Mouse (Mus musculus): Measurements from ENCODE around the gene Arih2. TPM values are rescaled to one million over a fixed set of nuclear protein-coding genes. Genes with fewer than 3 reads are reported as not detected.

Gene Arih2
- polyA plus RNA-seq, 1 experiment from 2014 or later = 31.6 TPM

DNA sequence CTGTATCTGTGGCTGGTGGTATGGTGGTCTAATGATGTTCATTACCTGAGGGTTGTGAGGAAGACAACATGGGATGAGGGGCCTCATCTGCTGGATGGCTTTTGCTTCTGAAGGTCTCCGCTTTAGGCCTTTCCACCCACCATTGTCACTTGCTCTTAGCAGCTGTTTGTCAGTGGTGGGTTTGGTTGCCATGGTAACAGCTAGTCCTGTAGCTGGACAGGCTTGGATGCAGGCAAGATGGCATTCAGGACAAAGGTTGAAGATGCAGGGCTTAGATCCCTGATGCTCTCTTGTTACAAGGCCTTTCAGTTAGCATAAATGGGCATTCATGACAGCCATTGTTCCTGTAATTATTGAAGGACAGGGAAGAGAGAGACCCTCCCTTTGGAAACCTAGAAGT lies 39.9 kb upstream of the Arih2 start, which contains the start of gene Prkar2a:
TSS of gene Prkar2a (plus strand) at position 209 of the 400 bp plus-strand sequence.
- peaks cover 24% of the 10 kb centered on the region for H3K27me3 ChIP-seq (ENCODE audit: control insufficient read depth, insufficient read depth, low read depth, low read length)
- ATAC-seq (ENCODE audit: low read depth) = no peak
- H3K4me1 ChIP-seq (ENCODE audit: control insufficient read depth, low read depth, low read length) = peaks cover 16% of the 10 kb centered on the region
- WGBS (ENCODE audit: insufficient replicate concordance) = 77% methylated on average over 1 of the region's 1 CpGs
- no peak within 1 kb of the TSS for H3K9ac ChIP-seq (ENCODE audit: low read depth, low read length)
- peak within 1 kb of the TSS; percentile 59 for H3K27ac ChIP-seq (ENCODE audit: low read length)
- H3K36me3 ChIP-seq (ENCODE audit: control insufficient read depth, insufficient read depth) = no peaks in the 10 kb centered on the region
- H3K4me2 ChIP-seq (ENCODE audit: low read depth, low read length) = no peak within 1 kb of the TSS
- no peaks in the 10 kb centered on the region for H3K9me3 ChIP-seq (replicated peaks; ENCODE audit: control insufficient read depth, low read length)
- no peak within 1 kb of the TSS for H3K4me3 ChIP-seq (ENCODE audit: low read depth, low read length)

DNA sequence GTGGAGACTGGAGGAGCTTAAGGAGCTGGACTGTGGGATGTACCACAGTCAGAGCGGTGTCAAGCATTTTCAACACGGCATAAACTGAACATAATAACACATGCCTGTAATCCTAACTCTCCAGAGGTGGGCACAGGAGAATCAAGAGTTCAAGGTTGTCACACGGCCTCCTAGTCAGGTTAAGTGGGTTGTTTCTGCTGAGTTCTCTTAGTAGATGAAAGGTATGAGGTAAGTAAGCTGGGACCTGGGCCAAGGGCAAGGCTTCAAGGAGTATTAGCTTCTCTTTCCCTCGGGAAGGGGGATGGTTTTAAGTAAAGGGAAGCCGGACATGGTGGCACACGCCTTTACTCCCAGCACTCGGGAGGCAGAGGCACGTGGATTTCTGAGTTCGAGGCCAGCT lies 39.3 kb upstream of the Arih2 start:
- 70% methylated on average over 9 of the region's 9 CpGs for WGBS (ENCODE audit: insufficient replicate concordance)
- Histone ChIP-seq H3K9me3 (replicated peaks; ENCODE audit: control insufficient read depth, low read length) (no peaks in the 10 kb centered on the region), H3K27ac (ENCODE audit: low read length) (no peak overlapping the region), H3K4me2 (ENCODE audit: low read depth, low read length) (no peak overlapping the region), H3K27me3 (ENCODE audit: control insufficient read depth, insufficient read depth, low read depth, low read length) (peaks cover 20% of the 10 kb centered on the region), H3K4me3 (ENCODE audit: low read depth, low read length) (no peak overlapping the region), H3K9ac (ENCODE audit: low read depth, low read length) (no peak overlapping the region), H3K4me1 (ENCODE audit: control insufficient read depth, low read depth, low read length) (peaks cover 13% of the 10 kb centered on the region), H3K36me3 (ENCODE audit: control insufficient read depth, insufficient read depth) (no peaks in the 10 kb centered on the region)
- no peak for ATAC-seq (ENCODE audit: low read depth)

DNA sequence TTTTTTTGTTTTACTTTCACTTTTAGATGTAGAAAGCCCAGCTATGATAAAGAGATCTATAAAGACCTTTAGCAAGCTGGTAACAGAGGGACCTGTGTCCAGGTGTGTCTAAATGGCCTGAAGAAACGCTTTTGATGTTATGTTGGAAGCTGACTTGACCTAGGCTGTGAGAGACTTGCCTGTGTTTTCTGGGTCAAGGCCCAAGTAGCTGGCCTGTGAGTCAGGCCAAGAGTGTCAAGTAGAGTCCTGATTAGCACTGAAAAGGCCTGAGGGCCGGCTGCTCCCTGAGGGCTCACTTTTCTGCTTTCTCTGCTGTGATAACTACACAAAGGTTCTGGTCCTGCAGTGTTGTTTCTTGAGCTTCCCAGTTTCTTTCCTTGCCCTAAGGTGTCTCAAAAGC lies 38.5 kb upstream of the Arih2 start:
- no peak overlapping the region for H3K27ac ChIP-seq (ENCODE audit: low read length)
- H3K4me1 ChIP-seq (ENCODE audit: control insufficient read depth, low read depth, low read length) = peaks cover 12% of the 10 kb centered on the region
- no peak overlapping the region for H3K4me2 ChIP-seq (ENCODE audit: low read depth, low read length)
- ATAC-seq (ENCODE audit: low read depth) = no peak
- peaks cover 17% of the 10 kb centered on the region for H3K27me3 ChIP-seq (ENCODE audit: control insufficient read depth, insufficient read depth, low read depth, low read length)
- H3K9me3 ChIP-seq (replicated peaks; ENCODE audit: control insufficient read depth, low read length) = no peaks in the 10 kb centered on the region
- H3K4me3 ChIP-seq (ENCODE audit: low read depth, low read length) = no peak overlapping the region
- 58% methylated on average over 2 of the region's 2 CpGs for WGBS (ENCODE audit: insufficient replicate concordance)
- no peaks in the 10 kb centered on the region for H3K36me3 ChIP-seq (ENCODE audit: control insufficient read depth, insufficient read depth)
- no peak overlapping the region for H3K9ac ChIP-seq (ENCODE audit: low read depth, low read length)

- Histone ChIP-seq H3K4me2 (ENCODE audit: low read depth, low read length) (no peak overlapping the region), H3K27ac (ENCODE audit: low read length) (no peak overlapping the region), H3K36me3 (ENCODE audit: control insufficient read depth, insufficient read depth) (no peaks in the 10 kb centered on the region), H3K9ac (ENCODE audit: low read depth, low read length) (no peak overlapping the region), H3K4me1 (ENCODE audit: control insufficient read depth, low read depth, low read length) (peaks cover 9% of the 10 kb centered on the region), H3K27me3 (ENCODE audit: control insufficient read depth, insufficient read depth, low read depth, low read length) (peaks cover 12% of the 10 kb centered on the region), H3K4me3 (ENCODE audit: low read depth, low read length) (no peak overlapping the region), H3K9me3 (replicated peaks; ENCODE audit: control insufficient read depth, low read length) (no peaks in the 10 kb centered on the region)
- WGBS (ENCODE audit: insufficient replicate concordance) = 68% methylated on average over 6 of the region's 6 CpGs
- ATAC-seq (ENCODE audit: low read depth) = no peak
Observed at GRCm38 (mm10) chr9:108687181-108687580, 38.0 kb upstream of the Arih2 start.

DNA sequence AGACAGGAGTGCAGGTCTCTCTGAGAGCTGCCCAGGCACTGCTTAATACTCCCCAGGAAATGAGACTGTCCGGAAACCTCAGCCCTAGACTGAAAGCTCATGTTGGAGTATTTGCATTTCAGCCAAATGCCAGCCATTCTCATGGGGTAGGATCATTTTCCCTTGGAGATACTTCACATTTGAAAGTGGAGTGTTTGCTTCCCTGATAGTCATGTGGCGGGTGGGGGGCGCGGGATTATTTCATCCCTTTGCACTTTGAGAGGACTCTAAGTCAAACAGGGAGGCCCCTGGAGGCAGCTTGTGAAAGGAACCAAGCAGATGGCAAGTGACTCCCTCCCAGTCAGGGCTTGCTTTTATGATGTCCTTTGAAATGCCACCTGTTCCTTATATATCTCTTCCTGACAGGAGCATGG lies 37.3 kb upstream of the Arih2 start:
- H3K9ac ChIP-seq (ENCODE audit: low read depth, low read length) = no peak overlapping the region
- peaks cover 5% of the 10 kb centered on the region for H3K27me3 ChIP-seq (ENCODE audit: control insufficient read depth, insufficient read depth, low read depth, low read length)
- no peak overlapping the region for H3K27ac ChIP-seq (ENCODE audit: low read length)
- H3K4me3 ChIP-seq (ENCODE audit: low read depth, low read length) = no peak overlapping the region
- H3K4me2 ChIP-seq (ENCODE audit: low read depth, low read length) = no peak overlapping the region
- WGBS (ENCODE audit: insufficient replicate concordance) = 71% methylated on average over 4 of the region's 4 CpGs
- peaks cover 3% of the 10 kb centered on the region for H3K4me1 ChIP-seq (ENCODE audit: control insufficient read depth, low read depth, low read length)
- ATAC-seq (ENCODE audit: low read depth) = no peak
- no peaks in the 10 kb centered on the region for H3K9me3 ChIP-seq (replicated peaks; ENCODE audit: control insufficient read depth, low read length)
- H3K36me3 ChIP-seq (ENCODE audit: control insufficient read depth, insufficient read depth) = no peaks in the 10 kb centered on the region

- 89% methylated on average over 15 of the region's 15 CpGs for WGBS (ENCODE audit: insufficient replicate concordance)
- Histone ChIP-seq H3K4me2 (ENCODE audit: low read depth, low read length) (no peak overlapping the region), H3K9ac (ENCODE audit: low read depth, low read length) (no peak overlapping the region), H3K9me3 (replicated peaks; ENCODE audit: control insufficient read depth, low read length) (no peaks in the 10 kb centered on the region), H3K4me3 (ENCODE audit: low read depth, low read length) (no peak overlapping the region), H3K27ac (ENCODE audit: low read length) (no peak overlapping the region), H3K36me3 (ENCODE audit: control insufficient read depth, insufficient read depth) (no peaks in the 10 kb centered on the region), H3K4me1 (ENCODE audit: control insufficient read depth, low read depth, low read length) (no peaks in the 10 kb centered on the region), H3K27me3 (ENCODE audit: control insufficient read depth, insufficient read depth, low read depth, low read length) (no peaks in the 10 kb centered on the region)
- ATAC-seq (ENCODE audit: low read depth) = no peak
Observed at GRCm38 (mm10) chr9:108680026-108680425, 30.8 kb upstream of the Arih2 start.

DNA sequence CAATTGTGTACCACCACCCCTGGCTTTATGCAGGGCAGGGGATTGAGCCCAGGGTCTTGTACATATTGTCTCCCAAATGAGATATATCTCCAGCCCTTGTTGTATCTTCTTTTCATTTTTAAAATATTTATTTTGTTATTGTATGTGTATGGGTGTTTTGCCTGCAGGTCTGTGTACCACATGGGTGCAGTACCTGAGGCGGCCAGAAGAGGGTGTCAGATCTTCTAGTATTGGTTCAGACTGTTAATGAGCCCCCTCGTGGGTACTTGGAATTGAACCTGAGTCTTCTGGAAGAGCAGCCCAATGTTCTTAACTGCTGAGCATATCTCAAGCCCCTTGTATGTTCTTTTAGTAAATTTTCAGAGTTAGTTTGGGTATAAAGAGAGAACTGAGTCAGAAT lies 24.0 kb upstream of the Arih2 start:
- Histone ChIP-seq H3K4me3 (ENCODE audit: low read depth, low read length) (no peak overlapping the region), H3K9ac (ENCODE audit: low read depth, low read length) (no peak overlapping the region), H3K9me3 (replicated peaks; ENCODE audit: control insufficient read depth, low read length) (no peaks in the 10 kb centered on the region), H3K4me2 (ENCODE audit: low read depth, low read length) (no peak overlapping the region), H3K4me1 (ENCODE audit: control insufficient read depth, low read depth, low read length) (no peaks in the 10 kb centered on the region), H3K36me3 (ENCODE audit: control insufficient read depth, insufficient read depth) (no peaks in the 10 kb centered on the region; the same call in 1 of the 2 replicates), H3K27ac (ENCODE audit: low read length) (no peak overlapping the region), H3K27me3 (ENCODE audit: control insufficient read depth, insufficient read depth, low read depth, low read length) (no peaks in the 10 kb centered on the region)
- WGBS (ENCODE audit: insufficient replicate concordance) = 48% methylated on average over 2 of the region's 2 CpGs
- ATAC-seq (ENCODE audit: low read depth) = no peak

GRCm38 (mm10) chr9:108669875-108670274 lies 20.7 kb upstream of the Arih2 start:
- Histone ChIP-seq H3K27ac (ENCODE audit: low read length) (no peak overlapping the region), H3K36me3 (ENCODE audit: control insufficient read depth, insufficient read depth) (no peaks in the 10 kb centered on the region; the same call in 1 of the 2 replicates), H3K27me3 (ENCODE audit: control insufficient read depth, insufficient read depth, low read depth, low read length) (no peaks in the 10 kb centered on the region), H3K4me3 (ENCODE audit: low read depth, low read length) (no peak overlapping the region), H3K4me1 (ENCODE audit: control insufficient read depth, low read depth, low read length) (no peaks in the 10 kb centered on the region), H3K4me2 (ENCODE audit: low read depth, low read length) (no peak overlapping the region), H3K9me3 (replicated peaks; ENCODE audit: control insufficient read depth, low read length) (no peaks in the 10 kb centered on the region), H3K9ac (ENCODE audit: low read depth, low read length) (no peak overlapping the region)
- no peak for ATAC-seq (ENCODE audit: low read depth)
- 71% methylated on average over 8 of the region's 8 CpGs for WGBS (ENCODE audit: insufficient replicate concordance)

DNA sequence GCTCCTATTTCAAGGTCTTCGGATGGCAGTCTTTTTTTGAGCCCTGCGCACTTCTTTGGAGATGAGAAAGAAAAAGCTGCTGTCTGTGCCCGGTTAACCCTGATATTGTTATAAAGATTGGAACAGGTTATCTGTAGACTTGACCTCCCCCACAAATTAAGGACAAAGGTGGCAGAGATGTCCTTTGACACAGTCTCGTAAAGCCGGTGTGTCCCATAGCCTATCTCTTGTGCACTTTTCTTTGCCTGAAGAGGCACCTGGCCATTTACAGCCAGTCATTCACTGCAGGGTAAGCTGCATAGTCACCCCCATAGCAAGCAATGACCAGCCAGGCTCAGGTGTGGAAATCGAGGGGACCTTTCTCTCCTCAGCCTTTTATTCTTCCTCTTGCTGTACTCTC lies 13.5 kb upstream of the Arih2 start:
- peak overlapping the region; percentile 92 for H3K4me2 ChIP-seq (ENCODE audit: low read depth, low read length)
- no peak for ATAC-seq (ENCODE audit: low read depth)
- no peak overlapping the region for H3K27ac ChIP-seq (ENCODE audit: low read length)
- H3K4me1 ChIP-seq (ENCODE audit: control insufficient read depth, low read depth, low read length) = peaks cover 11% of the 10 kb centered on the region
- H3K4me3 ChIP-seq (ENCODE audit: low read depth, low read length) = peak overlapping the region; percentile 79
- H3K27me3 ChIP-seq (ENCODE audit: control insufficient read depth, insufficient read depth, low read depth, low read length) = no peaks in the 10 kb centered on the region
- WGBS (ENCODE audit: insufficient replicate concordance) = 42% methylated on average over 6 of the region's 6 CpGs
- no peaks in the 10 kb centered on the region for H3K9me3 ChIP-seq (replicated peaks; ENCODE audit: control insufficient read depth, low read length)
- H3K9ac ChIP-seq (ENCODE audit: low read depth, low read length) = peak overlapping the region; percentile 76
- H3K36me3 ChIP-seq (ENCODE audit: control insufficient read depth, insufficient read depth) = no peaks in the 10 kb centered on the region
